Mouse (Mus musculus) megakaryocyte, embryonic 14.5 days (primary cell): ENCODE measurements at regions not wholly inside any gene's neighbourhood (a gene's known extent, or its start where the extent isn't known, plus 50 kb on each side); places are given as distances from the start of the nearest gene placed in this dataset.

Experiments used
- FLI1 ChIP-seq: IDR thresholded peaks from 2 replicates; pipeline ENCODE4 v1.6.1; 2012; ENCODE audit warnings: low read length, inconsistent platforms, mixed read lengths
- GATA1 ChIP-seq: IDR thresholded peaks from 3 replicates; pipeline ENCODE4 v1.6.1; 2012; ENCODE audit warnings: mixed read lengths, low read length, inconsistent platforms, borderline replicate concordance

- TF ChIP-seq GATA1 (no peak), FLI1 (no peak)
These were observed 286.1 kb downstream of the Rpl36a-ps1 start for GRCm38 (mm10) chr14:98708045-98708444.
